Mouse (Mus musculus) midbrain, embryonic 16.5 days (tissue): Measurements from ENCODE around the gene Acsl1. TPM values are rescaled to one million over a fixed set of nuclear protein-coding genes. Genes with fewer than 3 reads are reported as not detected.

Experiments
- ATAC-seq: fragments of 200-750 bp; cut with Nextera tagmentation; 2 replicates; pipeline ENCODE4 v1.8.0; 2017; ENCODE audit warnings: moderate TSS enrichment
- H3K27ac ChIP-seq: fragments of 300-500 bp; sonication (generic); 2 replicates; pipeline ENCODE4 v1.5.1; 2014; ENCODE audit warnings: mild to moderate bottlenecking, low read length, mixed read lengths
- H3K27me3 ChIP-seq: fragments of 300-500 bp; sonication (generic); 2 replicates; pipeline ENCODE4 v1.6.1; 2014; ENCODE audit warnings: low read depth, low read length, mixed read lengths; ENCODE audit not compliant: control insufficient read depth, insufficient read depth
- H3K36me3 ChIP-seq: fragments of 300-500 bp; sonication (generic); 2 replicates; pipeline ENCODE4 v1.6.1; 2014; ENCODE audit warnings: mild to moderate bottlenecking, low read length, moderate library complexity, mixed read lengths; ENCODE audit not compliant: control insufficient read depth, insufficient read depth
- H3K4me1 ChIP-seq: fragments of 300-500 bp; sonication (generic); 2 replicates; pipeline ENCODE4 v1.6.1; 2014; ENCODE audit warnings: mild to moderate bottlenecking, low read length, mixed read lengths; ENCODE audit not compliant: control insufficient read depth, insufficient read depth
- H3K4me2 ChIP-seq: fragments of 300-500 bp; sonication (generic); 2 replicates; pipeline ENCODE4 v1.6.1; 2014; ENCODE audit warnings: mild to moderate bottlenecking, low read length, mixed read lengths
- H3K4me3 ChIP-seq: fragments of 300-500 bp; sonication (generic); 2 replicates; pipeline ENCODE4 v1.5.1; 2014; ENCODE audit warnings: low read depth, mild to moderate bottlenecking, low read length, moderate library complexity, mixed read lengths
- H3K9ac ChIP-seq: fragments of 300-500 bp; sonication (generic); 2 replicates; pipeline ENCODE4 v1.6.1; 2014; ENCODE audit warnings: low read depth, low read length, mixed read lengths
- H3K9me3 ChIP-seq: fragments of 300-500 bp; sonication (generic); replicated peaks from 2 replicates; pipeline ENCODE4 v1.6.1; 2014; ENCODE audit warnings: mild to moderate bottlenecking, low read length, mixed read lengths; ENCODE audit not compliant: control insufficient read depth, poor library complexity, severe bottlenecking
- WGBS: fragments of 180-500 bp; shearing (Covaris S2); extraction: QIAGEN DNeasy Blood & Tissue Kit; methylation state at CpG from one replicate; pipeline ENCODE4 v1.1.7; 2014; 5-methylcytosine and 5-hydroxymethylcytosine counted together
- polyA plus RNA-seq: library from polyadenylated mRNA; unstranded; fragments of >200 nt; fragmentation: Nextera tagmentation; extraction: Ambion mirVana; gene quantifications from 2 replicates; pipeline ENCODE4 v1.2.1, GENCODE M21; 2015

Gene Acsl1
- polyA plus RNA-seq = 17.9 and 20.2 TPM in 2 replicates

GRCm38 (mm10) chr8:46470792-46471781 is at the start of gene Acsl1:
TSS of gene Acsl1 (plus strand) at chr8:46471037.
- Histone ChIP-seq H3K4me3 (peak within 1 kb of the TSS; percentile 95), H3K4me1 (peaks cover 10% of the 10 kb centered on the region), H3K9ac (peak within 1 kb of the TSS; percentile 94), H3K27me3 (no peaks in the 10 kb centered on the region), H3K27ac (peak within 1 kb of the TSS; percentile 87), H3K4me2 (peak within 1 kb of the TSS; percentile 59), H3K9me3 (no peaks in the 10 kb centered on the region), H3K36me3 (no peaks in the 10 kb centered on the region)
- ATAC-seq = peak; percentile 97
- WGBS = under 1% methylated on average over 94 of the region's 106 CpGs

DNA sequence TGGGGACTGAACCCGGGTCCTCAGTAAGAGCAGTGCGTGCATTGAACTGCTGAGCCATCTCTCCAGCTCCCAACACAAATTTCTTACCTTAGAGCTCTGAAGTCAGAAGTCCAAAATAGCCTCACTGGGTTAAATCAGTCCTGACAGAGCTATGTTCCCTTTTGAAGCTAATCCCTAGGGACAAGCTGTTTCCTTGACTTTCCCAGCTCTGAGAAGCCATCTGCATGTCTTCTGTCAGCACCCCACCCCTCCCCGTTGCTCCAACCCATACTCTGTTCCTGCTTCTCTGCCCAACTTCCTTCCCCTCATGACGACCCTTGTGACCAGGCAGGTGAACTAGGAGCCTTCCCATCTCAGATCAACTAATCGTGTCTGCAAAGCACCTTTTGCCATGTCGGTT is 49.3 kb upstream of the Acsl1 start:
- Histone ChIP-seq H3K9me3 (no peaks in the 10 kb centered on the region), H3K4me1 (no peaks in the 10 kb centered on the region), H3K27ac (no peak overlapping the region), H3K9ac (no peak overlapping the region), H3K27me3 (no peaks in the 10 kb centered on the region), H3K4me2 (no peak overlapping the region), H3K36me3 (no peaks in the 10 kb centered on the region), H3K4me3 (no peak overlapping the region)
- ATAC-seq = no peak
- WGBS = 78% methylated on average over 6 of the region's 6 CpGs

DNA sequence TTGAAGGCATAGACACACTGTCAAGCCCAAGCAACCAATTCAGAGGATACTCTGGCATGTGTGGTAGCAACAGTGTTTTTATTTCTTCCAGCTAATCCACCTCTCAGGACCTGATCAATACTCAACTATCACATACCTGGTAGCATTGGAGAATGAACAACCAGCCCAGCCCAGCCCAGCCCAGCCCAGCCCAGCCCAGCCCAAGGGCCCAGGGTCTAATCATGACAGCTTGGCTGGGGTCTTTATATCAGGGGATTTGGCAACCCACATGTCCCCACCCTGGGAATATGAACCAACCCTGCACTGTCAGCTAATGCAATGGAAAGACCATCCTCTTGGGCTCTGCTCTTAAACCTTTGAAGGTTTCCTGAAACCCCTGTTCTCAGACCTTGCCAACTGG is 42.9 kb upstream of the Acsl1 start:
- Histone ChIP-seq H3K4me2 (no peak overlapping the region), H3K9me3 (no peaks in the 10 kb centered on the region), H3K9ac (no peak overlapping the region), H3K4me3 (no peak overlapping the region), H3K4me1 (no peaks in the 10 kb centered on the region), H3K27me3 (no peaks in the 10 kb centered on the region), H3K27ac (no peak overlapping the region), H3K36me3 (no peaks in the 10 kb centered on the region)
- no peak for ATAC-seq

- Histone ChIP-seq H3K9ac (no peak overlapping the region), H3K27ac (no peak overlapping the region), H3K4me1 (no peaks in the 10 kb centered on the region), H3K36me3 (no peaks in the 10 kb centered on the region), H3K4me2 (no peak overlapping the region), H3K9me3 (no peaks in the 10 kb centered on the region), H3K4me3 (no peak overlapping the region), H3K27me3 (no peaks in the 10 kb centered on the region)
- peak; percentile 42; the same call in 1 of the 2 replicates for ATAC-seq
- 59% methylated on average over 7 of the region's 7 CpGs for WGBS
These were observed 41.0 kb upstream of the Acsl1 start for GRCm38 (mm10) chr8:46429871-46430270.

GRCm38 (mm10) chr8:46431921-46432320 is 38.9 kb upstream of the Acsl1 start:
- H3K9ac ChIP-seq = no peak overlapping the region
- no peak overlapping the region for H3K4me3 ChIP-seq
- H3K36me3 ChIP-seq = no peaks in the 10 kb centered on the region
- ATAC-seq = no peak
- 92% methylated on average over 4 of the region's 4 CpGs for WGBS
- no peaks in the 10 kb centered on the region for H3K4me1 ChIP-seq
- H3K4me2 ChIP-seq = no peak overlapping the region
- H3K27me3 ChIP-seq = no peaks in the 10 kb centered on the region
- H3K27ac ChIP-seq = no peak overlapping the region
- H3K9me3 ChIP-seq = no peaks in the 10 kb centered on the region

- H3K4me2 ChIP-seq = no peak overlapping the region
- H3K9ac ChIP-seq = no peak overlapping the region
- no peaks in the 10 kb centered on the region for H3K27me3 ChIP-seq
- H3K27ac ChIP-seq = no peak overlapping the region
- no peaks in the 10 kb centered on the region for H3K4me1 ChIP-seq
- no peak overlapping the region for H3K4me3 ChIP-seq
- WGBS = 95% methylated on average over 3 of the region's 3 CpGs
- no peaks in the 10 kb centered on the region for H3K9me3 ChIP-seq
- ATAC-seq = no peak
- no peaks in the 10 kb centered on the region for H3K36me3 ChIP-seq
These were observed 38.3 kb upstream of the Acsl1 start for GRCm38 (mm10) chr8:46432581-46432980.

- no peak for ATAC-seq
- Histone ChIP-seq H3K9me3 (no peaks in the 10 kb centered on the region), H3K27ac (no peak overlapping the region), H3K4me1 (no peaks in the 10 kb centered on the region), H3K4me3 (no peak overlapping the region), H3K27me3 (no peaks in the 10 kb centered on the region), H3K36me3 (no peaks in the 10 kb centered on the region), H3K9ac (no peak overlapping the region), H3K4me2 (no peak overlapping the region)
- WGBS = 87% methylated on average over 1 of the region's 1 CpGs
These were observed 37.2 kb upstream of the Acsl1 start for GRCm38 (mm10) chr8:46433656-46434055.

DNA sequence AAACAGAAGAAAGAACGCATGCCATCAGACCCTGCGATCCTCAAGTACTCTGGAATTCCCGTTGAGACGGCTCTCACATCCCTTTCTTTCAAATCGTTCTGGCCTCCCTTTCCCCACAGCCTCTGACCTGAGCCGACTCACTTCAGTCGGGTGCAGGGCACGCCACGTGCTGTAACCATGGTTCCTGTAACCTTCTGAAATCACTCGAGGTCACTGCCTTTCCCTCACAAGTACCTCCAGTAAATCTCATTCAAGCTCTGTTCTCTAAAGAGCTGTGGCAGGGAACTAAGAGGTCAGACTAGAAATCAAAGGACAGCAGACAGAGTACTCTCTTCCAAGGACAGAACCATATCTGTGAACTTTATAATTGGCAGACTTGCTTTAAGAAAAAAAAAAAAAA is 32.3 kb upstream of the Acsl1 start:
- no peak for ATAC-seq
- H3K27me3 ChIP-seq = no peaks in the 10 kb centered on the region
- H3K4me2 ChIP-seq = no peak overlapping the region
- H3K36me3 ChIP-seq = no peaks in the 10 kb centered on the region
- no peak overlapping the region for H3K9ac ChIP-seq
- WGBS = 61% methylated on average over 10 of the region's 10 CpGs
- no peak overlapping the region for H3K4me3 ChIP-seq
- H3K27ac ChIP-seq = no peak overlapping the region
- H3K4me1 ChIP-seq = no peaks in the 10 kb centered on the region
- no peaks in the 10 kb centered on the region for H3K9me3 ChIP-seq
